Mouse (Mus musculus): ENCODE results near the gene Ankrd23. TPM values are rescaled to one million over a fixed set of nuclear protein-coding genes. Genes with fewer than 3 reads are reported as not detected.
A peak's percentile ranks its signal among the peaks of the same experiment; 100 is the strongest.

Ankrd23 gene
- polyA plus RNA-seq, 1 experiment from 2014 or later: 10.6 TPM

DNA sequence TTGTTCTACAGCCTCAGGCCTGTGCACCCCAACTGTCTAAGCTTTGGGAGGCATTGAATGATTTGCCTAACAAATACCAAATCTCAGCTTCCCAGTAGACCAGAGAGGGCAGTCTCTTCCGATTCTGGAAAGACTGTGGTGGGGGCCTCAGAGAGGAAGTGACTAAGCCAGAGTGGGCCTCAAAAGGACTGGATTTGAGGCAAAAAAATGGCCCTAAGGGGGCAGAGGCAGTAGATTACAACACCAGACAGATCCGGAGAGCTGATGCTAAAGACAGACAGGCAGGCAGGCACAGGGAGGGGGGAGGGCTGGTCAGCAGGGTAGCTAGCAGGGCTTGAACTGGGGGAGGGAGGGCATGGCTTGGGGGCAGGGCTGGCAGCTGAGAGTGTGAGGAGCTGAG, 29.7 kb upstream of the Ankrd23 start:
- Histone ChIP-seq H3K9ac (no peak overlapping the region), H3K27me3 (ENCODE audit: control insufficient read depth, insufficient read depth, low read length) (no peaks in the 10 kb centered on the region), H3K4me2 (replicated peaks) (no peak overlapping the region), H3K27ac (no peak overlapping the region), H3K4me3 (replicated peaks; ENCODE audit: low read length) (no peak overlapping the region), H3K9me3 (ENCODE audit: control insufficient read depth, low read length) (no peaks in the 10 kb centered on the region), H3K4me1 (replicated peaks; ENCODE audit: control insufficient read depth, insufficient read depth, low read length) (no peaks in the 10 kb centered on the region), H3K36me3 (replicated peaks; ENCODE audit: control insufficient read depth, insufficient read depth) (no peaks in the 10 kb centered on the region)
- DNase-seq (ENCODE audit: low spot score) (no peak), ATAC-seq (ENCODE audit: low FRiP score) (no peak)
- 26% methylated on average over 2 of the region's 2 CpGs for WGBS

GRCm38 (mm10) chr1:36564101-36564500, 27.4 kb upstream of the Ankrd23 start:
- no peak for ATAC-seq (ENCODE audit: low FRiP score)
- H3K27ac ChIP-seq: no peak overlapping the region
- no peak overlapping the region for H3K4me2 ChIP-seq (replicated peaks)
- WGBS: 85% methylated on average over 6 of the region's 6 CpGs
- no peak for DNase-seq (ENCODE audit: low spot score)
- H3K9ac ChIP-seq: no peak overlapping the region
- peaks cover 2% of the 10 kb centered on the region for H3K4me1 ChIP-seq (replicated peaks; ENCODE audit: control insufficient read depth, insufficient read depth, low read length)
- no peak overlapping the region for H3K4me3 ChIP-seq (replicated peaks; ENCODE audit: low read length)
- no peaks in the 10 kb centered on the region for H3K27me3 ChIP-seq (ENCODE audit: control insufficient read depth, insufficient read depth, low read length)
- no peaks in the 10 kb centered on the region for H3K36me3 ChIP-seq (replicated peaks; ENCODE audit: control insufficient read depth, insufficient read depth)
- H3K9me3 ChIP-seq (ENCODE audit: control insufficient read depth, low read length): no peaks in the 10 kb centered on the region

GRCm38 (mm10) chr1:36563632-36564031, 26.9 kb upstream of the Ankrd23 start:
- no peak overlapping the region for H3K27ac ChIP-seq
- ATAC-seq (ENCODE audit: low FRiP score): no peak
- no peaks in the 10 kb centered on the region for H3K27me3 ChIP-seq (ENCODE audit: control insufficient read depth, insufficient read depth, low read length)
- 80% methylated on average over 4 of the region's 4 CpGs for WGBS
- H3K4me1 ChIP-seq (replicated peaks; ENCODE audit: control insufficient read depth, insufficient read depth, low read length): peaks cover 7% of the 10 kb centered on the region
- H3K4me2 ChIP-seq (replicated peaks): no peak overlapping the region
- no peak overlapping the region for H3K9ac ChIP-seq
- no peaks in the 10 kb centered on the region for H3K9me3 ChIP-seq (ENCODE audit: control insufficient read depth, low read length)
- H3K36me3 ChIP-seq (replicated peaks; ENCODE audit: control insufficient read depth, insufficient read depth): no peaks in the 10 kb centered on the region
- H3K4me3 ChIP-seq (replicated peaks; ENCODE audit: low read length): no peak overlapping the region
- DNase-seq (ENCODE audit: low spot score): no peak

GRCm38 (mm10) chr1:36563197-36563596, 26.5 kb upstream of the Ankrd23 start:
- H3K9ac ChIP-seq: no peak overlapping the region
- H3K27me3 ChIP-seq (ENCODE audit: control insufficient read depth, insufficient read depth, low read length): no peaks in the 10 kb centered on the region
- H3K4me2 ChIP-seq (replicated peaks): no peak overlapping the region
- 57% methylated on average over 2 of the region's 2 CpGs for WGBS
- ATAC-seq (ENCODE audit: low FRiP score) (no peak), DNase-seq (ENCODE audit: low spot score) (no peak)
- peaks cover 9% of the 10 kb centered on the region for H3K4me1 ChIP-seq (replicated peaks; ENCODE audit: control insufficient read depth, insufficient read depth, low read length)
- H3K4me3 ChIP-seq (replicated peaks; ENCODE audit: low read length): no peak overlapping the region
- H3K9me3 ChIP-seq (ENCODE audit: control insufficient read depth, low read length): no peaks in the 10 kb centered on the region
- H3K27ac ChIP-seq: no peak overlapping the region
- no peaks in the 10 kb centered on the region for H3K36me3 ChIP-seq (replicated peaks; ENCODE audit: control insufficient read depth, insufficient read depth)

- Histone ChIP-seq H3K4me2 (replicated peaks) (no peak overlapping the region), H3K27ac (no peak overlapping the region), H3K36me3 (replicated peaks; ENCODE audit: control insufficient read depth, insufficient read depth) (no peaks in the 10 kb centered on the region), H3K4me3 (replicated peaks; ENCODE audit: low read length) (no peak overlapping the region), H3K9ac (no peak overlapping the region), H3K9me3 (ENCODE audit: control insufficient read depth, low read length) (no peaks in the 10 kb centered on the region), H3K4me1 (replicated peaks; ENCODE audit: control insufficient read depth, insufficient read depth, low read length) (peaks cover 9% of the 10 kb centered on the region), H3K27me3 (ENCODE audit: control insufficient read depth, insufficient read depth, low read length) (no peaks in the 10 kb centered on the region)
- DNase-seq (ENCODE audit: low spot score) (no peak), ATAC-seq (ENCODE audit: low FRiP score) (no peak)
- WGBS: 68% methylated on average over 4 of the region's 4 CpGs
These were observed 25.7 kb upstream of the Ankrd23 start for GRCm38 (mm10) chr1:36562388-36562787.

GRCm38 (mm10) chr1:36560903-36561302, 24.2 kb upstream of the Ankrd23 start:
- DNase-seq (ENCODE audit: low spot score) (no peak), ATAC-seq (ENCODE audit: low FRiP score) (no peak)
- Histone ChIP-seq H3K9ac (no peak overlapping the region), H3K36me3 (replicated peaks; ENCODE audit: control insufficient read depth, insufficient read depth) (no peaks in the 10 kb centered on the region), H3K4me2 (replicated peaks) (no peak overlapping the region), H3K9me3 (ENCODE audit: control insufficient read depth, low read length) (no peaks in the 10 kb centered on the region), H3K4me3 (replicated peaks; ENCODE audit: low read length) (no peak overlapping the region), H3K27me3 (ENCODE audit: control insufficient read depth, insufficient read depth, low read length) (no peaks in the 10 kb centered on the region), H3K4me1 (replicated peaks; ENCODE audit: control insufficient read depth, insufficient read depth, low read length) (peaks cover 10% of the 10 kb centered on the region), H3K27ac (no peak overlapping the region)
- WGBS: 56% methylated on average over 6 of the region's 6 CpGs

DNA sequence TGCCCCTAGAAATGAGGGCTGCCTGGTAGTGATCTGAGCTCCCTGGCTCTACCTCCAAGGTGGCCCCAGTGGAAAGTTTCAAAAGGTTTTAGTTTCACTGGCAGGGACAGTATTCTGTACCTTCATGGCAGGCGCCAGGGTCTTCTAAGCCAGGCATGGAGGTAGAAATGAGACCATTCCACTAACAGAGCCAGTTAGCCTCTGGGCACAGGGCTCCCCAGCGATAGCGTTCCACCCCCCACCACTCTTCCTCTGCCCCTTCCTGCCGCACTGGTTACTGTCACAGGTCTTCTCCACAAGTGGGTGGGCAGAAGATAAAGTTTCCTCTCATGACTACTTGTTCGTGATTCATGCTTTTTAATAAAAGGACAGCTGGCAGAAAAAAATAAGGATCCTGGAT, 23.2 kb upstream of the Ankrd23 start:
- no peaks in the 10 kb centered on the region for H3K9me3 ChIP-seq (ENCODE audit: control insufficient read depth, low read length)
- no peak overlapping the region for H3K4me2 ChIP-seq (replicated peaks)
- H3K9ac ChIP-seq: no peak overlapping the region
- H3K27ac ChIP-seq: no peak overlapping the region
- ATAC-seq (ENCODE audit: low FRiP score) (no peak), DNase-seq (ENCODE audit: low spot score) (no peak)
- H3K36me3 ChIP-seq (replicated peaks; ENCODE audit: control insufficient read depth, insufficient read depth): peaks cover 5% of the 10 kb centered on the region
- no peaks in the 10 kb centered on the region for H3K27me3 ChIP-seq (ENCODE audit: control insufficient read depth, insufficient read depth, low read length)
- H3K4me1 ChIP-seq (replicated peaks; ENCODE audit: control insufficient read depth, insufficient read depth, low read length): peaks cover 20% of the 10 kb centered on the region
- 76% methylated on average over 5 of the region's 5 CpGs for WGBS
- no peak overlapping the region for H3K4me3 ChIP-seq (replicated peaks; ENCODE audit: low read length)

GRCm38 (mm10) chr1:36559256-36559655, 22.6 kb upstream of the Ankrd23 start:
- peaks cover 11% of the 10 kb centered on the region for H3K36me3 ChIP-seq (replicated peaks; ENCODE audit: control insufficient read depth, insufficient read depth)
- ATAC-seq (ENCODE audit: low FRiP score): no peak
- DNase-seq (ENCODE audit: low spot score): no peak
- no peaks in the 10 kb centered on the region for H3K9me3 ChIP-seq (ENCODE audit: control insufficient read depth, low read length)
- WGBS: 8% methylated on average over 4 of the region's 4 CpGs
- no peak overlapping the region for H3K27ac ChIP-seq
- no peaks in the 10 kb centered on the region for H3K27me3 ChIP-seq (ENCODE audit: control insufficient read depth, insufficient read depth, low read length)
- H3K4me1 ChIP-seq (replicated peaks; ENCODE audit: control insufficient read depth, insufficient read depth, low read length): peaks cover 27% of the 10 kb centered on the region
- H3K4me2 ChIP-seq (replicated peaks): peak overlapping the region; percentile 95
- 0 out of 2 replicates have a peak overlapping the region, but pooled peaks have one; percentile 85 for H3K4me3 ChIP-seq (replicated peaks; ENCODE audit: low read length)
- H3K9ac ChIP-seq: no peak overlapping the region

- Histone ChIP-seq H3K36me3 (replicated peaks; ENCODE audit: control insufficient read depth, insufficient read depth) (peaks cover 20% of the 10 kb centered on the region), H3K4me1 (replicated peaks; ENCODE audit: control insufficient read depth, insufficient read depth, low read length) (peaks cover 30% of the 10 kb centered on the region), H3K27me3 (ENCODE audit: control insufficient read depth, insufficient read depth, low read length) (no peaks in the 10 kb centered on the region), H3K9ac (peak within 1 kb of the TSS; percentile 99), H3K4me3 (replicated peaks; ENCODE audit: low read length) (peak within 1 kb of the TSS; percentile 85), H3K4me2 (replicated peaks) (peak within 1 kb of the TSS; percentile 95), H3K9me3 (ENCODE audit: control insufficient read depth, low read length) (no peaks in the 10 kb centered on the region), H3K27ac (peak within 1 kb of the TSS; percentile 99)
- DNase-seq (ENCODE audit: low spot score) (peak; percentile 78), ATAC-seq (ENCODE audit: low FRiP score) (peak; percentile 47)
- under 1% methylated on average over 67 of the region's 69 CpGs for WGBS
These were observed 21.6 kb upstream of the Ankrd23 start, which contains the start of gene Sema4c for GRCm38 (mm10) chr1:36558031-36558993. TSS of gene Sema4c (minus strand) at chr1:36558349.

All from hindbrain, embryonic 14.5 days (tissue).